Mouse (Mus musculus): ENCODE measurements around the gene Ncoa4. TPM values are rescaled to one million over a fixed set of nuclear protein-coding genes. Genes with fewer than 3 reads are reported as not detected.
"Not testable (repeated sequence)": the region's sequence is repeated elsewhere in the genome, so short reads cannot be mapped to it uniquely, and the experiment has no call there.

The Ncoa4 gene
- total RNA-seq, 4 experiments from 2014 or later = 93.6 to 102 (median 95.5) TPM

GRCm38 (mm10) chr14:32160563-32160962 lies 898 bp downstream of the Ncoa4 start:
- DNase-seq (ENCODE audit: low spot score in 2 of 2) = no peak

- no peak for DNase-seq (ENCODE audit: low spot score in 2 of 2)
Observed at GRCm38 (mm10) chr14:32161090-32161885, 1.6 kb downstream of the Ncoa4 start.

- no peak for DNase-seq (ENCODE audit: low spot score in 2 of 2)
Observed at GRCm38 (mm10) chr14:32162231-32162630, 2.6 kb downstream of the Ncoa4 start.

GRCm38 (mm10) chr14:32163203-32163888 lies 3.7 kb downstream of the Ncoa4 start:
- DNase-seq (ENCODE audit: low spot score in 2 of 2) = no peak

GRCm38 (mm10) chr14:32164173-32165051 lies 4.7 kb downstream of the Ncoa4 start:
- DNase-seq (ENCODE audit: low spot score in 2 of 2) = no peak

GRCm38 (mm10) chr14:32165278-32166061 lies 5.8 kb downstream of the Ncoa4 start:
- DNase-seq (ENCODE audit: low spot score in 2 of 2) = peak; percentile 20 to 29

- no peak for DNase-seq (ENCODE audit: low spot score in 2 of 2)
Observed at GRCm38 (mm10) chr14:32166062-32166441, 6.4 kb downstream of the Ncoa4 start.

- DNase-seq (ENCODE audit: low spot score in 2 of 2) = no peak
Observed at GRCm38 (mm10) chr14:32166840-32167239, 7.2 kb downstream of the Ncoa4 start.

GRCm38 (mm10) chr14:32167326-32167725 lies 7.7 kb downstream of the Ncoa4 start:
- no peak for DNase-seq (ENCODE audit: low spot score in 2 of 2)

GRCm38 (mm10) chr14:32168653-32169231 lies 9.1 kb downstream of the Ncoa4 start:
- no peak for DNase-seq (ENCODE audit: low spot score in 2 of 2)

GRCm38 (mm10) chr14:32170137-32170536 lies 10.5 kb downstream of the Ncoa4 start:
- DNase-seq (ENCODE audit: low spot score in 2 of 2) = no peak

GRCm38 (mm10) chr14:32175310-32175709 lies 15.6 kb downstream of the Ncoa4 start:
- no peak for DNase-seq (ENCODE audit: low spot score in 2 of 2)

- DNase-seq (ENCODE audit: low spot score in 2 of 2) = not testable (repeated sequence)
Observed at GRCm38 (mm10) chr14:32176590-32176989, 16.9 kb downstream of the Ncoa4 start.

GRCm38 (mm10) chr14:32179393-32180195 lies 19.9 kb downstream of the Ncoa4 start:
- DNase-seq (ENCODE audit: low spot score in 2 of 2) = no peak

GRCm38 (mm10) chr14:32180861-32181260 lies 21.2 kb downstream of the Ncoa4 start:
- no peak for DNase-seq (ENCODE audit: low spot score in 2 of 2)

GRCm38 (mm10) chr14:32183846-32184245 lies 24.2 kb downstream of the Ncoa4 start:
- DNase-seq (ENCODE audit: low spot score in 2 of 2) = no peak

GRCm38 (mm10) chr14:32190627-32191391 lies 31.1 kb downstream of the Ncoa4 start:
- no peak for DNase-seq (ENCODE audit: low spot score in 2 of 2)

- DNase-seq (ENCODE audit: low spot score in 2 of 2) = no peak
Observed at GRCm38 (mm10) chr14:32191926-32192325, 32.3 kb downstream of the Ncoa4 start.

GRCm38 (mm10) chr14:32192437-32192836 lies 32.8 kb downstream of the Ncoa4 start:
- DNase-seq (ENCODE audit: low spot score in 2 of 2) = peak in 1 of 2 experiments; percentile 11

Measured in left cerebral cortex, adult 8-10 months (tissue).